Mouse (Mus musculus): ENCODE results near the gene Gatb. TPM values are rescaled to one million over a fixed set of nuclear protein-coding genes. Genes with fewer than 3 reads are reported as not detected.

Gene Gatb
- polyA plus RNA-seq, 1 experiment: 3.9 TPM

- TF ChIP-seq POLR2A (IDR thresholded peaks at IDR 0.05; ENCODE audit: borderline replicate concordance, extremely low read depth, low read depth, low read length): no peak
- TF ChIP-seq CTCF (IDR thresholded peaks at IDR 0.05; ENCODE audit: insufficient read depth, low read length): no peak
- H3K4me1 ChIP-seq (ENCODE audit: control insufficient read depth, insufficient read depth, low read length): no peaks in the 10 kb centered on the region
- 94% methylated on average over 5 of the region's 5 CpGs for WGBS
- no peak for DNase-seq
- H3K4me3 ChIP-seq (replicated peaks; ENCODE audit: extremely low read depth, low read depth, low read length): no peak overlapping the region
Measured at GRCm38 (mm10) chr3:85619345-85619744, 45.4 kb downstream of the Gatb start.

- WGBS: 93% methylated on average over 1 of the region's 1 CpGs
- no peak for DNase-seq
- H3K4me3 ChIP-seq (replicated peaks; ENCODE audit: extremely low read depth, low read depth, low read length): no peak overlapping the region
- H3K4me1 ChIP-seq (ENCODE audit: control insufficient read depth, insufficient read depth, low read length): no peaks in the 10 kb centered on the region
- TF ChIP-seq POLR2A (IDR thresholded peaks at IDR 0.05; ENCODE audit: borderline replicate concordance, extremely low read depth, low read depth, low read length) (no peak), CTCF (IDR thresholded peaks at IDR 0.05; ENCODE audit: insufficient read depth, low read length) (no peak)
Measured at GRCm38 (mm10) chr3:85619751-85620150, 45.8 kb downstream of the Gatb start.

- TF ChIP-seq CTCF (IDR thresholded peaks at IDR 0.05; ENCODE audit: insufficient read depth, low read length): no peak
- no peak for TF ChIP-seq POLR2A (IDR thresholded peaks at IDR 0.05; ENCODE audit: borderline replicate concordance, extremely low read depth, low read depth, low read length)
- 97% methylated on average over 4 of the region's 4 CpGs for WGBS
- Histone ChIP-seq H3K4me1 (ENCODE audit: control insufficient read depth, insufficient read depth, low read length) (no peaks in the 10 kb centered on the region), H3K4me3 (replicated peaks; ENCODE audit: extremely low read depth, low read depth, low read length) (no peak overlapping the region)
- DNase-seq: no peak
Measured at GRCm38 (mm10) chr3:85629895-85630510, 56.1 kb downstream of the Gatb start.

- 75% methylated on average over 2 of the region's 2 CpGs for whole genome bisulfite sequencing
- DNase-seq: no peak
Measured at GRCm38 (mm10) chr3:85633733-85634132, 59.8 kb downstream of the Gatb start.

GRCm38 (mm10) chr3:85634389-85635125 lies 60.6 kb downstream of the Gatb start:
- WGBS: 85% methylated on average over 8 of the region's 8 CpGs
- DNase-seq: no peak
- no peak overlapping the region for H3K4me3 ChIP-seq (replicated peaks; ENCODE audit: extremely low read depth, low read depth, low read length)
- TF ChIP-seq CTCF (IDR thresholded peaks at IDR 0.05; ENCODE audit: insufficient read depth, low read length) (no peak), POLR2A (IDR thresholded peaks at IDR 0.05; ENCODE audit: borderline replicate concordance, extremely low read depth, low read depth, low read length) (no peak)
- no peaks in the 10 kb centered on the region for H3K4me1 ChIP-seq (ENCODE audit: control insufficient read depth, insufficient read depth, low read length)

More at GRCm38 (mm10) chr3:85633733-85634132, 59.8 kb downstream of the Gatb start:
- Histone ChIP-seq H3K4me1 (ENCODE audit: control insufficient read depth, insufficient read depth, low read length) (no peaks in the 10 kb centered on the region), H3K4me3 (replicated peaks; ENCODE audit: extremely low read depth, low read depth, low read length) (no peak overlapping the region)
- TF ChIP-seq POLR2A (IDR thresholded peaks at IDR 0.05; ENCODE audit: borderline replicate concordance, extremely low read depth, low read depth, low read length) (no peak), CTCF (IDR thresholded peaks at IDR 0.05; ENCODE audit: insufficient read depth, low read length) (no peak)

GRCm38 (mm10) chr3:85635126-85635419 lies 61.2 kb downstream of the Gatb start:
- TF ChIP-seq CTCF (IDR thresholded peaks at IDR 0.05; ENCODE audit: insufficient read depth, low read length): no peak
- TF ChIP-seq POLR2A (IDR thresholded peaks at IDR 0.05; ENCODE audit: borderline replicate concordance, extremely low read depth, low read depth, low read length): no peak
- Histone ChIP-seq H3K4me3 (replicated peaks; ENCODE audit: extremely low read depth, low read depth, low read length) (no peak overlapping the region), H3K4me1 (ENCODE audit: control insufficient read depth, insufficient read depth, low read length) (no peaks in the 10 kb centered on the region)
- no peak for DNase-seq
- 33% methylated on average over 2 of the region's 2 CpGs for WGBS

GRCm38 (mm10) chr3:85635591-85635990 lies 61.7 kb downstream of the Gatb start:
- Histone ChIP-seq H3K4me1 (ENCODE audit: control insufficient read depth, insufficient read depth, low read length) (no peaks in the 10 kb centered on the region), H3K4me3 (replicated peaks; ENCODE audit: extremely low read depth, low read depth, low read length) (no peak overlapping the region)
- WGBS: 72% methylated on average over 2 of the region's 2 CpGs
- TF ChIP-seq POLR2A (IDR thresholded peaks at IDR 0.05; ENCODE audit: borderline replicate concordance, extremely low read depth, low read depth, low read length) (no peak), CTCF (IDR thresholded peaks at IDR 0.05; ENCODE audit: insufficient read depth, low read length) (no peak)
- no peak for DNase-seq

- Histone ChIP-seq H3K4me1 (ENCODE audit: control insufficient read depth, insufficient read depth, low read length) (no peaks in the 10 kb centered on the region), H3K4me3 (replicated peaks; ENCODE audit: extremely low read depth, low read depth, low read length) (no peak overlapping the region)
- 88% methylated on average over 5 of the region's 5 CpGs for WGBS
- DNase-seq: no peak
- TF ChIP-seq CTCF (IDR thresholded peaks at IDR 0.05; ENCODE audit: insufficient read depth, low read length): no peak
- TF ChIP-seq POLR2A (IDR thresholded peaks at IDR 0.05; ENCODE audit: borderline replicate concordance, extremely low read depth, low read depth, low read length): no peak
Measured at GRCm38 (mm10) chr3:85636716-85637447, 63.0 kb downstream of the Gatb start.

- Histone ChIP-seq H3K4me3 (replicated peaks; ENCODE audit: extremely low read depth, low read depth, low read length) (no peak overlapping the region), H3K4me1 (ENCODE audit: control insufficient read depth, insufficient read depth, low read length) (no peaks in the 10 kb centered on the region)
- 72% methylated on average over 3 of the region's 3 CpGs for WGBS
- TF ChIP-seq POLR2A (IDR thresholded peaks at IDR 0.05; ENCODE audit: borderline replicate concordance, extremely low read depth, low read depth, low read length) (no peak), CTCF (IDR thresholded peaks at IDR 0.05; ENCODE audit: insufficient read depth, low read length) (no peak)
- DNase-seq: no peak
Measured at GRCm38 (mm10) chr3:85641751-85642150, 67.8 kb downstream of the Gatb start.
